In the genomic region with DNA sequence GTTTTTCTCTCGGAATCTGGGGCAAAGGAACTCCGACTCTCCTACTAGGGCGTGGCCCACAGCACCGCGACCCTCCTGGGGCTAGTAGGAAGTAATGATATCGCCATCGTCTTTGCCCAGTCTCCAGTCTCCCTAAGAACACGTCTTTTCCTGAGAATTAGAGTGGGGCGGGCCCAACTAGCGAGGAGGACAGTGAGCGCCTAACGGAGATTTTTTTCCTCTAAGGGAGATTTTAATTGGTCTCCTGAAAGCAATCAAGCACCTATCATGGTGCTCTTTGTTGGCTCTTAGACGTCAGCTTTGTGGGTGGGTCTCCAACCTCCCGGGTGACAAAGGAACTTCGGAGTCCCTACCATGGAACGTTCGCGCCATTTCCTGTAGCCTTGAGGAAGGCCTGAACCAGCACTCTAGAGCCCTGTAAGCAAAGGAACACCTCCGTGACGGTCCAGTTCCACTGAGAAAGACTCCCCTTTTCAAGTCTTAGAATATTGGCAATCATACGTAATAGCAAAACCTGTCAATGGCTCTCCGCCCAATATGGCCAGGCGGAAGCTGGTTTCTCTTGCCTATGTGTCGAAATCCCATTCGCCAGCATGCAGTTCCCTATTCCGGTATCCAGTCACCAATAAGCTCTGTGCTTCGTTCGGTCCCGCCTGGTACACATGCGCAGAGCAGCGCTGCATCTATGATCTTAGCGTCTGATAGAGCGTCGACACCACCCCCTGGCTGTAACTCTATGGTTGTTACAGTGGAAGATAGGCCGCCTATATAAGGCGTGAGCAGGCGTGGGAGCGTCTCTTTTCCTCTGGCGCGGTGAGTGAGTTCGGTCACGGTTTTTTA, we compare ENCODE assay signal across 8 mouse cellular contexts. TPM values are rescaled to one million over a fixed set of nuclear protein-coding genes. Genes with fewer than 3 reads are reported as not detected.
DNase-seq lines count a peak whose midpoint lies in the region; ATAC-seq and TF ChIP-seq lines count a peak whose summit lies in the region.

A gene (plus strand): TSS at position 751 of the 840 bp plus-strand sequence.

- no peak for TF ChIP-seq CTCF in Patski (IDR thresholded peaks at IDR 0.05)

- in situ Hi-C loops in Patski (cut with MboI; ENCODE audit: low pct_unique_long_range_greater_than_20kb): no loop called here

- no peaks in the 10 kb centered on the region for H3K27me3 ChIP-seq in Patski
- no peaks in the 10 kb centered on the region for H3K27me3 ChIP-seq in hindbrain, embryonic 14.5 days (ENCODE audit: control insufficient read depth, insufficient read depth, low read length)

- no peaks in the 10 kb centered on the region for H3K9me3 ChIP-seq in hindbrain, embryonic 14.5 days (ENCODE audit: control insufficient read depth, low read length)

- H3K27ac ChIP-seq in hindbrain, embryonic 14.5 days: peak within 1 kb of the TSS; percentile 96

- H3K4me1 ChIP-seq in hindbrain, embryonic 14.5 days (replicated peaks; ENCODE audit: control insufficient read depth, insufficient read depth, low read length): no peaks in the 10 kb centered on the region; the same call in 1 of the 2 replicates

- peak within 1 kb of the TSS; percentile 58 for H3K4me3 ChIP-seq in hindbrain, embryonic 14.5 days (replicated peaks; ENCODE audit: low read length)

- peaks cover 16% of the 10 kb centered on the region for H3K36me3 ChIP-seq in hindbrain, embryonic 14.5 days (replicated peaks; ENCODE audit: control insufficient read depth, insufficient read depth)

- ATAC-seq in Patski: peak; percentile 66
- peak; percentile 95 for ATAC-seq in hindbrain, embryonic 14.5 days (ENCODE audit: low FRiP score)

- 17% methylated on average over 42 of the region's 42 CpGs for WGBS in hindbrain, embryonic 14.5 days

- peak; percentile 91 for DNase-seq in Patski (ENCODE audit: low read depth, low spot score)
- peak; percentile 86 to 91 for DNase-seq in cerebellum, postnatal 25 days
- DNase-seq in frontal cortex, postnatal 25 days (ENCODE audit: low spot score in 2 of 2): peak; percentile 60 to 81
- peak; percentile 90 for DNase-seq in hindbrain, embryonic 14.5 days (ENCODE audit: low spot score)
- peak; percentile 87 to 89 for DNase-seq in layer of hippocampus, postnatal 36 days
- peak; percentile 96 for DNase-seq in lung, postnatal 36 days
- peak; percentile 98 for DNase-seq in retina, postnatal 1 day
- peak; percentile 66 to 87 for DNase-seq in urinary bladder, adult 18-20 months (ENCODE audit: low spot score in 2 of 2)

- CTCF ChIA-PET in Patski (lab: Charles Lee): interaction anchor here (1.4 to 1.6 kb wide), 2 partner anchors 13 to 22 kb away, joined by 5 read pairs; no protein-coding TSS in a partner anchor

- peak within 1 kb of the TSS; percentile 67 for H3K4me2 ChIP-seq in hindbrain, embryonic 14.5 days (replicated peaks)

- POLR2A ChIA-PET in Patski (lab: Charles Lee): interaction anchor here (0.7 to 1.7 kb wide), 5 partner anchors 8 to 25 kb away, joined by 3 to 7 read pairs (median 6); a partner anchor contains a TSS

- peak within 1 kb of the TSS; percentile 75 for H3K9ac ChIP-seq in hindbrain, embryonic 14.5 days

RNA-seq across cellular contexts. Expression of the gene that starts here (rescaled TPM):
- 1,219 TPM for polyA plus RNA-seq in Patski (2021)
- polyA plus RNA-seq in hindbrain, embryonic 14.5 days (2014; fragmentation: Nextera tagmentation; extraction: Ambion mirVana): 484 and 540 TPM in 2 replicates
- total RNA-seq in layer of hippocampus, postnatal 36 days (2021): 100 to 1,000 TPM; 191 to 202 TPM

Comparison
In these comparisons a context has a peak if more than half of its experiments do, and no peak if none do; other contexts are left out.
1. Peak in every context shown above with its lines: DNase-seq, ATAC-seq, H3K4me3 ChIP-seq and H3K27ac ChIP-seq.